Mouse (Mus musculus): ENCODE results near the gene Rassf10.

Rassf10 gene

DNA sequence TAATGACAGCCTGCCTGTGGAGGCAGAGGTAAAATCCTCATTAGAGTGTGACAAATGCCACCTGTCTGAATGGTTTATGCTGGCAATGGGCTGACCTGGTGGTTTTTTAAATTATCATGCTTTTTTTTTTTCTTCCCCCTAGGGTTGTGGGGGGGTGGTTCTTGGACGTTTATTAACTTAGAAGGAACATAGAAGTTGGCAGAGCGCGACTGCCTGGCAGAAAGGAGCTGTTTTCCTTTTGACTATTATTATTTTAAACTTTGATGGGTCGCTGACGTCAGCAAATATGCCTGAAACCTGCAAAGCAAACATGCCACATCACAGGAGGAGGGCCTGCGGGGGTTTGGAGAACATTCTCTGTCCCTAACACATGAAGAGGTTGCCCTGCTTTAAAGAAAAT lies 3.9 kb downstream of the Rassf10 start:
- no peak for DNase-seq (ENCODE audit: low spot score)

GRCm38 (mm10) chr7:112966382-112966781 lies 12.6 kb downstream of the Rassf10 start:
- no peak for DNase-seq (ENCODE audit: low spot score)

DNA sequence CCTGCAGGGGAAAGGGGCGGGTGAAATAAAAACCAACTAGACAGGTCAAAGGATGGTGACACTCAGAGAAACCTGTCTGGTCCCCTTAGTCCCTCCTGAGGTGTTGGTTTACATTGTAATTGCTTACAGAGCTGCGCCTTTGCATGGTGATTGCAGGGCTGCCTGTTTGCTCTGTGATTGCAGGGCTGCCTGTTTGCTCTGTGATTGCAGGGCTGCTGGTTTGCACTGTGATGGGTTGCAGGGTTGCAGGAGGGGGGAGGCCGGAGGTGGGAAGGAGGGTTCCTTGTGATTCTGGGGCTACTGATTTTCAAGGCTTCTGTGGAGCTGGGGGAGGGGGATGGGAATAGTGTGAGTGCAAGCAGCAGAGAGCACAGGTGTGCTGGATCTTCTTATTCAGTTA lies 13.0 kb downstream of the Rassf10 start:
- DNase-seq (ENCODE audit: low spot score): no peak

DNA sequence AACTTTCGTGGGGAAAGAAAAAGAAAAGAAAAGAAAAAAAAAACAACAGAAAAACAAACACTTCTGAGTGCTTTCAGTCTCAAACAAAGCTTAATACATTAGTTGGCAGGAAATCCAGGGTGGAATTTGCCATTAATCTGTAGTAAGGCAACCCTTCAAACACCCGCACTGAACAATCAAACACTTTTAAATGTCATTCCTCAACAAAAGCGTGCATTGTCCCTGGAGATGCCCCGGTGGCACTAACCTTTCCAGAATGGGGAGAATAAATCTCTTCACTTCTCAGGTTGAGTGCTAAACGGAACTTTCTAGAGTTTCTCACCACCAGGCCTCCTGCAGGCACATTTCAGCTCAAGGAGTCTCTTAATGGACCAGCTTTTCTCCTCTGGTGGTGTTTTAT lies 29.6 kb downstream of the Rassf10 start:
- no peak for DNase-seq (ENCODE audit: low spot score)

- DNase-seq (ENCODE audit: low spot score): no peak
Measured at GRCm38 (mm10) chr7:112984704-112985577, 31.2 kb downstream of the Rassf10 start.

DNA sequence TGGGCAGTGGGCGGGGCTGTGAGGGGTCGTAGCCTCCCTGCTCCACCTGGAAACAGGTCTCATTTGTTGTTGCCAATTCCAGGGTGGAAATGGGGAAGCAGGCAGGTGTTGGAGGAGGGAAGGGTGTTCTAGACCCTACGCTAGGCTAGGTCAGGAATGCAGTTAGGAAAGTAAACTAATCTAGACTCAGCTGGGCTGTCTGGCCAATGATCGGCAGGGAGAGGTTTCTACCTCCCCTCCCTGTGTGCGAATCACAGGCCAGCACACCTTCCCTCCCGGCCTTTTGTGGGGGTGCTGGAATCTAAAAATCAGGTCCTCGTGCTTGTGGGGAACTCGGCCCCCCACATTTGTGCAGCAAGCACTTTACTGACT lies 31.8 kb downstream of the Rassf10 start:
- no peak for DNase-seq (ENCODE audit: low spot score)

GRCm38 (mm10) chr7:112992928-112993327 lies 39.2 kb downstream of the Rassf10 start:
- no peak for DNase-seq (ENCODE audit: low spot score)

DNA sequence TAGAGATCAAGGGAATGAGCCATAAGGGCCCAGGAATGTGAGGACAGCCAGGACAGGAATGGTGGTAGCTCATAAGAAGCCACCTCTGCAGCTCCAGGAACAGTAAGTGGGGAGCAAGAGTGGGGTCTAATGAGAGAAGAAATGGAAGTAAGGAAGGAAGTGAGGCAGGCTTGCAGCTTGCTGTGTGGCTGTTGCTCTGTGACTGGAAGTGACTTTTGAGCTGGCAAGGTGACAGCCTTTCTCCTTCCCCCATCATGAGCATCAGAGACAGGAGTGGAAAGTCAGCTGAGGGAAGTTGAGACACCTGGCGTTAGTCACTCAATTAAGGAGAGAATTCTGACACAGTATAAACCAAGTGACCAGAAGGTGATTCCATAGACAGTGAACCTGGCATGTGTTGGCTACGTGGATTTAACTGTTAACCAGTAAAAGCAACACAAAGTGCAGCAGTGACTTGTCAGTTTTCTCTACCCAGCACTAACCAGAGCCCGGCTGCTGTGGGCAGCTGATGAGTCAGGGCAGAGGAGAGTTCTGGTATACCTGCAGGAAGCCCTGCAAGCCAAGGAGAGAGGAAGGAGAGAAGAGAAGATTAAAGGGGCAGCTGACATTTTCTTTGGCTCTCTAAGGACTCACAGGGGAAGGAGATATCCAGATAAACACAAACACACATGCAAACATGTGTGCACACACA lies 49.9 kb downstream of the Rassf10 start:
- DNase-seq (ENCODE audit: low spot score): no peak

DNA sequence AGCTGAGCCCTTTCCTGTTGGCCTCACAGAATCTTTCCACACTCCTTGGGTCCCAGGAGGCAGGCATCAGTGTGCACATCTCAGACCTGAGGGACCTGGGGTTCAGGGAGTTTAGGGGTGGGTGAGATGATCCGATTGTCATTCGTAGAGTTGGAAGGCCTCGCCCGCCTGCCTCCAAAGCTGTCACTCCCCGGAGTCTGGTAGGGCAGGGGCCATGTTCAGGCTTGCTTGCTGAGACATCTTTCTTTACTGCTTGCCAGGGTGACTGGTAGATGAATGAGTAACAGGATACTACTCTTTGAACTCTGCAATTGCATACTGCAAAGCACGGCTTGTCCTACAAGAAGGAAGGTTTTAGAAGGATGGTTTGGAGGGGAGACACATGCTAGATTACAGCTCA lies 52.0 kb downstream of the Rassf10 start:
- no peak for DNase-seq (ENCODE audit: low spot score)

Measured in ovary, postnatal 10 days (tissue).